Mouse (Mus musculus): ENCODE results near the gene L3mbtl2. TPM values are rescaled to one million over a fixed set of nuclear protein-coding genes. Genes with fewer than 3 reads are reported as not detected.
A peak's percentile ranks its signal among the peaks of the same experiment; 100 is the strongest.

Gene L3mbtl2
- polyA plus RNA-seq (2015; fragmentation: Nextera tagmentation; extraction: Ambion mirVana), result 24.6 and 26.0 TPM in 2 replicates

- H3K36me3 ChIP-seq, result peaks cover 6% of the 10 kb centered on the region
- peak within 1 kb of the TSS; percentile 80 for H3K4me2 ChIP-seq
- H3K27me3 ChIP-seq, result no peaks in the 10 kb centered on the region
- peak; percentile 98 for ATAC-seq (ENCODE audit: borderline replicate concordance, extremely low read depth, low FRiP score, low TSS enrichment)
- H3K4me3 ChIP-seq, result peak within 1 kb of the TSS; percentile 87
- 0 out of 2 replicates have a peak within 1 kb of the TSS, but pooled peaks have one; percentile 34 for H3K27ac ChIP-seq
- peaks cover 8% of the 10 kb centered on the region for H3K4me1 ChIP-seq
- peak within 1 kb of the TSS; percentile 68 for H3K9ac ChIP-seq
- under 1% methylated on average over 55 of the region's 55 CpGs for WGBS
- no peaks in the 10 kb centered on the region for H3K9me3 ChIP-seq
These were observed at the start of gene L3mbtl2 for GRCm38 (mm10) chr15:81663697-81664561. Gene L3mbtl2, plus strand, starts transcription at chr15:81663889.

DNA sequence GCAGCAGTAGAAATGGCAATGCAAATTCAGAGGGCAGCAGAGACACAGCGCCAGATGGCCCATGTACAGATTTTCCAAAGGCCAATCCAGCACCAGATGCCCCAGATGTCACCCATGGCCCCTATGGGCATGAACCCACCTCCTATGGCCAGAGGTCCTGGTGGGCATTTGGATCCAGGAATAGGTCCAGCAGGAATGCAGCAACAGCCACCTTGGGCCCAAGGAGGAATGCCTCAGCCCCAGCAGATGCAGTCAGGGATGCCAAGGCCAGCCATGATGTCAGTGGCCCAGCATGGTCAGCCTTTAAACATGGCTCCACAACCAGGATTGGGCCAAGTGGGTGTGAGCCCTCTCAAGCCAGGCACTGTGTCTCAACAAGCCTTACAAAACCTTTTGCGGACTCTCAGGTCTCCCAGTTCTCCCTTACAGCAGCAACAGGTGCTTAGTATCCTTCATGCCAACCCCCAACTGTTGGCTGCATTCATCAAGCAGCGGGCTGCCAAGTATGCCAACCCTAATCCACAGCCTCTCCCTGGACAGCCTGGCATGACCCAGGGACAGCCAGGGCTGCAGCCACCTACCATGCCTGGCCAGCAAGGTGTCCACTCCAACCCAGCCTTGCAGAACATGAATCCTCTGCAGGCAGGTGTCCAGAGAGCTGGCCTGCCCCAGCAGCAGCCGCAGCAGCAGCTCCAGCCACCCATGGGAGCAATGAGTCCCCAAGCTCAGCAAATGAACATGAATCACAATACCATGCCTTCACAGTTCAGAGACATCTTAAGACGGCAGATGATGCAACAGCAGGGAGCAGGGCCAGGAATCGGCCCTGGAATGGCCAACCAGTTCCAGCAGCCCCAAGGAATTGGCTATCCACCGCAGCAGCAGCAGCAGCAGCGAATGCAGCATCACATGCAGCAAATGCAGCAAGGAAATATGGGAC lies 13.9 kb upstream of the L3mbtl2 start:
- Histone ChIP-seq H3K4me1 (no peaks in the 10 kb centered on the region), H3K9me3 (no peaks in the 10 kb centered on the region), H3K36me3 (peaks cover 66% of the 10 kb centered on the region), H3K4me2 (no peak overlapping the region), H3K4me3 (no peak overlapping the region), H3K9ac (no peak overlapping the region), H3K27me3 (no peaks in the 10 kb centered on the region), H3K27ac (no peak overlapping the region)
- ATAC-seq (ENCODE audit: borderline replicate concordance, extremely low read depth, low FRiP score, low TSS enrichment), result no peak
- 88% methylated on average over 8 of the region's 8 CpGs for WGBS

- Histone ChIP-seq H3K4me3 (no peak overlapping the region), H3K4me2 (no peak overlapping the region), H3K4me1 (no peaks in the 10 kb centered on the region), H3K9me3 (no peaks in the 10 kb centered on the region), H3K27me3 (no peaks in the 10 kb centered on the region), H3K36me3 (peaks cover 58% of the 10 kb centered on the region), H3K27ac (no peak overlapping the region), H3K9ac (no peak overlapping the region)
- no peak for ATAC-seq (ENCODE audit: borderline replicate concordance, extremely low read depth, low FRiP score, low TSS enrichment)
- 90% methylated on average over 7 of the region's 7 CpGs for WGBS
These were observed 13.1 kb upstream of the L3mbtl2 start for GRCm38 (mm10) chr15:81650636-81651035.

DNA sequence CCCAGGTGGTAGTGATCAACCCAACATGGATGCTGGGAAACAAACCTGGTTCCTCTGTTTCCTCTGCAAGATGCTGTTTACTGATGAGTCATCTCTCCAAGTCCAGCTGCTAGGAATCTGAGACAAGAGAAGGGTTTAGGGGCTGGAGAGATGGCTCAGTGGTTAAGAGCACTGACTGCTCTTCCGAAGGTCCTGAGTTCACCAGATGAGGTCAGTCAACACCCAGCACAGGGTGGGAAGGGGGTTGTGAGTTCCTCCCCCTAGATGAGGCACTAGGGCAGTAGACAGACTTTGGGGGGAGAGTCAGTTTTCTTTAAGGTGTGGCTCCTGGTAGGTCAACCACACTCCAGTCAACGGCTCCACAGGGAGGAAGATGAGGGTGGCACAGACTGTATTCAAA lies 2.0 kb upstream of the L3mbtl2 start:
- Histone ChIP-seq H3K27me3 (no peaks in the 10 kb centered on the region), H3K9ac (no peak overlapping the region), H3K4me3 (no peak overlapping the region), H3K36me3 (no peaks in the 10 kb centered on the region), H3K4me1 (peaks cover 8% of the 10 kb centered on the region), H3K9me3 (no peaks in the 10 kb centered on the region), H3K4me2 (no peak overlapping the region), H3K27ac (no peak overlapping the region)
- 90% methylated on average over 2 of the region's 2 CpGs for WGBS
- ATAC-seq (ENCODE audit: borderline replicate concordance, extremely low read depth, low FRiP score, low TSS enrichment), result no peak

DNA sequence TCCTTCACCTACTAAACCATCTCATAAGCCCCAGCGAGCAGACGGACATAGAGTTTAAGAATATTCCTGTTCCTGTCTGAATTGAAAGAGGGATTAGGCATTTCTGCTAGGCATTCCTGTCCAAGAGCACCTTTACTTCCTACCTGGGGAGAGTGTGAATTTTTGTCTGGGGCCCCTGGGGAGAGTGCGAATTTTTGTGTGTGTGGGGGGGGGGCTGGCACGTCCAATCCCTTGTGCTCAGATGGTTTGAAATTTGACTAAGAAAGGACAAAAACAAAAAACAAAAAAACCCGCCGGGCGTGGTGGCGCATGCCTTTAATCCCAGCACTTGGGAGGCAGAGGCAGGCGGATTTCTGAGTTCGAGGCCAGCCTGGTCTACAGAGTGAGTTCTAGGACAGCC lies 408 bp upstream of the L3mbtl2 start:
- Histone ChIP-seq H3K4me2 (peak overlapping the region; percentile 80), H3K4me3 (peak overlapping the region; percentile 87), H3K27me3 (no peaks in the 10 kb centered on the region), H3K9ac (no peak overlapping the region), H3K4me1 (peaks cover 8% of the 10 kb centered on the region), H3K36me3 (no peaks in the 10 kb centered on the region), H3K27ac (no peak overlapping the region), H3K9me3 (no peaks in the 10 kb centered on the region)
- 67% methylated on average over 10 of the region's 10 CpGs for WGBS
- ATAC-seq (ENCODE audit: borderline replicate concordance, extremely low read depth, low FRiP score, low TSS enrichment), result no peak

GRCm38 (mm10) chr15:81666957-81667356 lies 3.3 kb downstream of the L3mbtl2 start:
- WGBS, result 87% methylated on average over 10 of the region's 10 CpGs

DNA sequence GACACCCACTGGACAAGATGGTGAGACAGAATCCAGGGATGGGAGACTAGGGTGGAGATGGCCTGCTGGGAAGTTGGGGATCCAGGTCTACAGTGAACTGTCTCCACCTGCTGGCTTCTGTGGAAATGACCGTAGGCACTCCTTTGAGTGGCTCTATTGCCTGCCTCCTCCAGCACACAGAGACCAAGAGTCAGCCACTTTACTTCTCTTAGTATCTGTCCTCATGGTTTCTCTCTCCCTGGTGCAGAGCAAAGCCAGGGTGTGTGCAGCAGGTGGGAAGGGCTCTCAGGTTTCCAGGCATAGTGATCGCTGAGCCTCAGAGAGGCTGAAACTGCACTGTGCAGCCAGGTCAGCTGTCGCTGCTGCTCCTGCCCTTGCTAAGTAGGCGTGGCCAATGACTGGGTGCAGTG lies 6.5 kb downstream of the L3mbtl2 start:
- no peak for ATAC-seq (ENCODE audit: borderline replicate concordance, extremely low read depth, low FRiP score, low TSS enrichment)
- no peak overlapping the region for H3K4me3 ChIP-seq
- peaks cover 24% of the 10 kb centered on the region for H3K36me3 ChIP-seq
- no peak overlapping the region for H3K4me2 ChIP-seq
- H3K4me1 ChIP-seq, result peaks cover under 1% of the 10 kb centered on the region
- WGBS, result 70% methylated on average over 4 of the region's 4 CpGs
- no peaks in the 10 kb centered on the region for H3K27me3 ChIP-seq
- no peak overlapping the region for H3K27ac ChIP-seq
- no peaks in the 10 kb centered on the region for H3K9me3 ChIP-seq
- no peak overlapping the region for H3K9ac ChIP-seq

More at GRCm38 (mm10) chr15:81666957-81667356, 3.3 kb downstream of the L3mbtl2 start:
- no peak for ATAC-seq (ENCODE audit: borderline replicate concordance, extremely low read depth, low FRiP score, low TSS enrichment)
- peaks cover 8% of the 10 kb centered on the region for H3K4me1 ChIP-seq
- H3K36me3 ChIP-seq, result peaks cover 22% of the 10 kb centered on the region
- H3K27ac ChIP-seq, result no peak overlapping the region
- no peak overlapping the region for H3K4me3 ChIP-seq
- H3K4me2 ChIP-seq, result no peak overlapping the region
- H3K27me3 ChIP-seq, result no peaks in the 10 kb centered on the region
- no peaks in the 10 kb centered on the region for H3K9me3 ChIP-seq
- no peak overlapping the region for H3K9ac ChIP-seq

DNA sequence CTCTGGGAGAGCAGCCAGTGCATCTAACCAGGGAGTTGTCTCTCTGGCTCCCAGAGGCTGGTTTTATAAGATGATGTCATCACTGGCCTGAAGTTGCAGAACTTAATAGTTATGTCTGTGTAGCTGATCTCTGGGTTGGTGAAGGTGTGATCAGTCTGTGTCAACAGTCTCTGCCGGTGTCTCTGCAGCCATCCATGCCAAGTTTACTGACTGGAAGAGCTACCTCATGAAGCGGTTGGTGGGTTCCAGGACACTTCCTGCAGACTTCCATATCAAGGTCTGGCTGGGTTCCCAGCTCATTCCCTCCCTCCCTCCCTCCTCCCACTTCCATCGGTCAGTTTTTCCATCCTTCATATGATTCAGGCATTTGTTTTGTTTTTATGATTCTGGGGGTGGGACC lies 12.9 kb downstream of the L3mbtl2 start:
- Histone ChIP-seq H3K4me2 (no peak overlapping the region), H3K36me3 (peaks cover 9% of the 10 kb centered on the region; the same call in 1 of the 2 replicates), H3K27me3 (no peaks in the 10 kb centered on the region), H3K9ac (no peak overlapping the region), H3K4me3 (no peak overlapping the region), H3K4me1 (no peaks in the 10 kb centered on the region), H3K27ac (no peak overlapping the region), H3K9me3 (no peaks in the 10 kb centered on the region)
- no peak for ATAC-seq (ENCODE audit: borderline replicate concordance, extremely low read depth, low FRiP score, low TSS enrichment)
- 57% methylated on average over 3 of the region's 3 CpGs for WGBS

GRCm38 (mm10) chr15:81680301-81680805 lies 16.7 kb downstream of the L3mbtl2 start:
- H3K4me3 ChIP-seq, result no peak overlapping the region
- H3K4me1 ChIP-seq, result no peaks in the 10 kb centered on the region
- no peak overlapping the region for H3K9ac ChIP-seq
- H3K27me3 ChIP-seq, result no peaks in the 10 kb centered on the region
- no peak overlapping the region for H3K27ac ChIP-seq
- no peaks in the 10 kb centered on the region for H3K9me3 ChIP-seq
- WGBS, result 94% methylated on average over 4 of the region's 4 CpGs
- H3K36me3 ChIP-seq, result peaks cover 32% of the 10 kb centered on the region
- H3K4me2 ChIP-seq, result no peak overlapping the region
- ATAC-seq (ENCODE audit: borderline replicate concordance, extremely low read depth, low FRiP score, low TSS enrichment), result no peak

DNA sequence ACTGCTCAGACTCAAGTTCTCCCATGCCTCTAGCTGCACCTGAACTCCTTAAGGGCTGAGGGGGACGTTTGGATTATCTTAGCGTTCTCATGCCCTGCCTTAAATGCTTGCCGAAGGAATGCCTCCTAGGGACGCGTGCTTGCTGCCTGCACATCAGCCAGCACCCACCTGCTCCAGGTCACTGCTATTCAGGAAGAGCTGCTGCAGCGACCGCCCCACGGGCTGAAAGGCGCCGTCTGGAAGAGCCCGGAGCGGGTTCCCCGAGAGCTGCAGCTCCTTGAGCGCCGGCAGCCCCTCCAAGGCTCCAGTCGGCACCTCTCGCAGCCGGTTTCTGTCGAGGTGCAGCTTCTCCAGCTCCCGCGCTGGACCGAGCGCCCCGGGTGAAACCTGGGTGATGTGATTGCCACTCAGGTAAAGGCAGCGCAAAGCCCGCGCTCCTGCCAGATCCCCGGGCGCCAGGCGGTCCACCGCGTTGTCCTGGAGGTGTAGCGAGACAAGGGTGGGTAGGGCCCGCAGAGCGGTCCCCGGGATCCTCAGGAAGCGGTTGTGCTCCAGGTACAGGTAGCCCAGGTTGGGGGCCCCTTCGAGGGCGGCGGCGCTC lies 29.8 kb downstream of the L3mbtl2 start:
- Histone ChIP-seq H3K9me3 (no peaks in the 10 kb centered on the region), H3K4me1 (peaks cover 20% of the 10 kb centered on the region), H3K27ac (peak overlapping the region; percentile 35; the same call in 1 of the 2 replicates), H3K4me2 (peak overlapping the region; percentile 91), H3K27me3 (peaks cover 48% of the 10 kb centered on the region), H3K36me3 (no peaks in the 10 kb centered on the region), H3K4me3 (peak overlapping the region; percentile 51), H3K9ac (peak overlapping the region; percentile 42)
- ATAC-seq (ENCODE audit: borderline replicate concordance, extremely low read depth, low FRiP score, low TSS enrichment), result 0 out of 2 replicates have a peak, but pooled peaks have one; percentile 8
- 4% methylated on average over 41 of the region's 41 CpGs for WGBS
